In genomic region chr2:74736688-74737577, GRCm38 (mm10) we compare ENCODE assay signal across 12 mouse cellular contexts. TPM values are rescaled to one million over a fixed set of nuclear protein-coding genes. Genes with fewer than 3 reads are reported as not detected.
A peak's percentile ranks its signal among the peaks of the same experiment; 100 is the strongest.
DNase-seq lines count a peak whose midpoint lies in the region; ATAC-seq and TF ChIP-seq lines count a peak whose summit lies in the region.
"Had no signal": no experiment of that assay in that cellular context is flagged by ENCODE, and none has a peak within 500 bp of the region (broad histone marks: within the 10 kb centered on the region; RNA-seq: fewer than 3 reads in every experiment).

No protein-coding gene starts in this region.

- no peak overlapping the region for H3K27ac ChIP-seq in heart, postnatal 0 days (ENCODE audit: low read depth)
- peak overlapping the region; percentile 91 for H3K27ac ChIP-seq in hindbrain, embryonic 15.5 days (replicated peaks)
- H3K27ac ChIP-seq in neural tube, embryonic 13.5 days (replicated peaks) = peak overlapping the region; percentile 99

- no peak for DNase-seq in heart, postnatal 0 days (ENCODE audit: low spot score)
- no peak for DNase-seq in heart, adult 8-10 months (ENCODE audit: low spot score)
- peak; percentile 55 for DNase-seq in embryo, embryonic 9.5 days (ENCODE audit: extremely low spot score)
- no peak for DNase-seq in MN1 (ENCODE audit: low spot score)
- DNase-seq in urinary bladder, postnatal 25 days (ENCODE audit: low spot score) = no peak
- DNase-seq in liver = no peak
- DNase-seq: thymus, adult 2 months had no signal

- peak overlapping the region; percentile 16 for H3K4me3 ChIP-seq in heart, postnatal 0 days (ENCODE audit: low read depth, low read length)
- peak overlapping the region; percentile 43 for H3K4me3 ChIP-seq in hindbrain, embryonic 15.5 days
- H3K4me3 ChIP-seq in neural tube, embryonic 13.5 days = peak overlapping the region; percentile 38

- no peaks in the 10 kb centered on the region for H3K9me3 ChIP-seq in heart, postnatal 0 days (replicated peaks; ENCODE audit: control insufficient read depth, low read length)
- no peaks in the 10 kb centered on the region for H3K9me3 ChIP-seq in hindbrain, embryonic 15.5 days
- H3K9me3 ChIP-seq in neural tube, embryonic 13.5 days = no peaks in the 10 kb centered on the region

- no peak overlapping the region for H3K9ac ChIP-seq in heart, postnatal 0 days (replicated peaks; ENCODE audit: low read depth, low read length)
- peak overlapping the region; percentile 53 for H3K9ac ChIP-seq in hindbrain, embryonic 15.5 days
- H3K9ac ChIP-seq in neural tube, embryonic 13.5 days = peak overlapping the region; percentile 86

- no peak for ATAC-seq in heart, postnatal 0 days (ENCODE audit: insufficient read depth, low read depth)
- no peak for ATAC-seq in hindbrain, embryonic 15.5 days (ENCODE audit: low FRiP score, low read depth)
- no peak for ATAC-seq in neural tube, embryonic 13.5 days (ENCODE audit: low read depth)

- no peaks in the 10 kb centered on the region for H3K4me1 ChIP-seq in heart, postnatal 0 days (ENCODE audit: control insufficient read depth, insufficient read depth)
- peaks cover 14% of the 10 kb centered on the region for H3K4me1 ChIP-seq in hindbrain, embryonic 15.5 days (replicated peaks)
- peaks cover 99% of the 10 kb centered on the region for H3K4me1 ChIP-seq in neural tube, embryonic 13.5 days (replicated peaks)

- peaks cover 99% of the 10 kb centered on the region for H3K27me3 ChIP-seq in heart, postnatal 0 days (ENCODE audit: control insufficient read depth, insufficient read depth, low read length)
- H3K27me3 ChIP-seq in hindbrain, embryonic 15.5 days = peaks cover 31% of the 10 kb centered on the region
- no peaks in the 10 kb centered on the region for H3K27me3 ChIP-seq in neural tube, embryonic 13.5 days

- no peak overlapping the region for H3K4me2 ChIP-seq in heart, postnatal 0 days (ENCODE audit: low read depth, low read length)
- peak overlapping the region; percentile 57 for H3K4me2 ChIP-seq in hindbrain, embryonic 15.5 days
- peak overlapping the region; percentile 68 for H3K4me2 ChIP-seq in neural tube, embryonic 13.5 days

- 7% methylated on average over 15 of the region's 15 CpGs for WGBS in heart, postnatal 0 days
- WGBS in hindbrain, embryonic 15.5 days = 4% methylated on average over 15 of the region's 15 CpGs
- 4% methylated on average over 15 of the region's 15 CpGs for whole genome bisulfite sequencing in neural tube, embryonic 13.5 days

- no peaks in the 10 kb centered on the region for H3K36me3 ChIP-seq in heart, postnatal 0 days (replicated peaks; ENCODE audit: control insufficient read depth, insufficient read depth, low read length)
- H3K36me3 ChIP-seq in hindbrain, embryonic 15.5 days = no peaks in the 10 kb centered on the region
- H3K36me3 ChIP-seq in neural tube, embryonic 13.5 days = peaks cover 7% of the 10 kb centered on the region

- no peak for TF ChIP-seq EP300 in heart, postnatal 0 days (IDR thresholded peaks at IDR 0.05; ENCODE audit: low read depth)

- TF ChIP-seq CTCF in heart, postnatal 0 days (IDR thresholded peaks at IDR 0.05; ENCODE audit: low read depth) = no peak

RNA-seq across cellular contexts. Expression of gene Gm28230, which starts 10.4 kb away (rescaled TPM):
- total RNA-seq in heart, postnatal 0 days (2014; rRNA removed; ENCODE audit: low replicate concordance) = 1.6 TPM in 1 of 2 replicates, not detected in the other
- not detected in 2 replicates for polyA plus RNA-seq in heart, postnatal 0 days (2015; fragmentation: Nextera tagmentation; extraction: Ambion mirVana)
- total RNA-seq in heart, adult 8-10 months (2022) = not detected
- 0.87 and 1.6 TPM in 2 replicates for polyA plus RNA-seq in hindbrain, embryonic 15.5 days (2015; fragmentation: Nextera tagmentation; extraction: Ambion mirVana)
- 2.2 and 2.4 TPM in 2 replicates for polyA plus RNA-seq in neural tube, embryonic 13.5 days (2015; fragmentation: Nextera tagmentation; extraction: Ambion mirVana)
- total RNA-seq: left cerebral cortex, adult 8-10 months had no signal
- polyA plus RNA-seq: frontal cortex, adult 2 months; lung, embryonic 16.5 days had no signal

RNA-seq across cellular contexts. Expression of gene Hoxd4, which starts 25.2 kb away (rescaled TPM):
- total RNA-seq in heart, postnatal 0 days (2014; rRNA removed; ENCODE audit: low replicate concordance) = 0.19 TPM in 1 of 2 replicates, not detected in the other
- polyA plus RNA-seq in heart, postnatal 0 days (2015; fragmentation: Nextera tagmentation; extraction: Ambion mirVana) = 0.05 and 0.11 TPM in 2 replicates
- total RNA-seq in heart, adult 8-10 months (2022) = under 1 TPM; 0.32 to 0.79 (median 0.38) TPM
- polyA plus RNA-seq in hindbrain, embryonic 15.5 days (2015; fragmentation: Nextera tagmentation; extraction: Ambion mirVana) = 2.7 and 3.3 TPM in 2 replicates
- 6.9 and 7.2 TPM in 2 replicates for polyA plus RNA-seq in neural tube, embryonic 13.5 days (2015; fragmentation: Nextera tagmentation; extraction: Ambion mirVana)
- total RNA-seq: left cerebral cortex, adult 8-10 months had no signal
- polyA plus RNA-seq: frontal cortex, adult 2 months; lung, embryonic 16.5 days had no signal

RNA-seq across cellular contexts. Expression of gene Hoxd3, which starts 25.2 kb away (rescaled TPM):
- not detected in 2 replicates for total RNA-seq in heart, postnatal 0 days (2014; rRNA removed; ENCODE audit: low replicate concordance)
- 0.04 TPM in 1 of 2 replicates, not detected in the other for polyA plus RNA-seq in heart, postnatal 0 days (2015; fragmentation: Nextera tagmentation; extraction: Ambion mirVana)
- under 1 TPM in 1 of 4 experiments, not detected in 3; 0.16 TPM for total RNA-seq in heart, adult 8-10 months (2022)
- 49.4 and 51.8 TPM in 2 replicates for polyA plus RNA-seq in hindbrain, embryonic 15.5 days (2015; fragmentation: Nextera tagmentation; extraction: Ambion mirVana)
- polyA plus RNA-seq in neural tube, embryonic 13.5 days (2015; fragmentation: Nextera tagmentation; extraction: Ambion mirVana) = 24.2 and 33.8 TPM in 2 replicates
- total RNA-seq: left cerebral cortex, adult 8-10 months had no signal
- polyA plus RNA-seq: frontal cortex, adult 2 months had no signal

RNA-seq across cellular contexts. Expression of gene Hoxd1, which starts 25.8 kb away (rescaled TPM):
- not detected in 2 replicates for total RNA-seq in heart, postnatal 0 days (2014; rRNA removed; ENCODE audit: low replicate concordance)
- not detected in 2 replicates for polyA plus RNA-seq in heart, postnatal 0 days (2015; fragmentation: Nextera tagmentation; extraction: Ambion mirVana)
- not detected for total RNA-seq in heart, adult 8-10 months (2022)
- 1.2 and 2.4 TPM in 2 replicates for polyA plus RNA-seq in hindbrain, embryonic 15.5 days (2015; fragmentation: Nextera tagmentation; extraction: Ambion mirVana)
- 6.4 and 9.0 TPM in 2 replicates for polyA plus RNA-seq in neural tube, embryonic 13.5 days (2015; fragmentation: Nextera tagmentation; extraction: Ambion mirVana)
- polyA plus RNA-seq: lung, embryonic 16.5 days had no signal

RNA-seq across cellular contexts. Expression of gene Hoxd8, which starts 32.5 kb away (rescaled TPM):
- 1.5 TPM in 1 of 2 replicates, not detected in the other for total RNA-seq in heart, postnatal 0 days (2014; rRNA removed; ENCODE audit: low replicate concordance)
- 0.23 and 0.26 TPM in 2 replicates for polyA plus RNA-seq in heart, postnatal 0 days (2015; fragmentation: Nextera tagmentation; extraction: Ambion mirVana)
- 1 to 10 TPM in 1 of 4 experiments, under 1 TPM in 3; 0.53 to 1.5 (median 0.76) TPM for total RNA-seq in heart, adult 8-10 months (2022)
- polyA plus RNA-seq in hindbrain, embryonic 15.5 days (2015; fragmentation: Nextera tagmentation; extraction: Ambion mirVana) = 0.73 and 1.3 TPM in 2 replicates
- 17.4 and 22.8 TPM in 2 replicates for polyA plus RNA-seq in neural tube, embryonic 13.5 days (2015; fragmentation: Nextera tagmentation; extraction: Ambion mirVana)
- total RNA-seq: left cerebral cortex, adult 8-10 months had no signal

Comparison
In these comparisons a context has a peak if more than half of its experiments do, and no peak if none do; other contexts are left out.
1. RNA of gene Hoxd3, which starts 25.2 kb away (polyA plus RNA-seq): 49.4 to 51.8 TPM in hindbrain, embryonic 15.5 days and 24.2 to 33.8 TPM in neural tube, embryonic 13.5 days; 0.04 TPM in heart, postnatal 0 days; every median in the first group is over 10 times any median in the second.
2. Peak in every context shown above with its lines, with median percentiles within 50 percentile points of each other: H3K4me3 ChIP-seq.